Mouse (Mus musculus): ENCODE results near the gene Gm428.
"Not testable (repeated sequence)": the region's sequence is repeated elsewhere in the genome, so short reads cannot be mapped to it uniquely, and the experiment has no call there.

Gene Gm428

DNA sequence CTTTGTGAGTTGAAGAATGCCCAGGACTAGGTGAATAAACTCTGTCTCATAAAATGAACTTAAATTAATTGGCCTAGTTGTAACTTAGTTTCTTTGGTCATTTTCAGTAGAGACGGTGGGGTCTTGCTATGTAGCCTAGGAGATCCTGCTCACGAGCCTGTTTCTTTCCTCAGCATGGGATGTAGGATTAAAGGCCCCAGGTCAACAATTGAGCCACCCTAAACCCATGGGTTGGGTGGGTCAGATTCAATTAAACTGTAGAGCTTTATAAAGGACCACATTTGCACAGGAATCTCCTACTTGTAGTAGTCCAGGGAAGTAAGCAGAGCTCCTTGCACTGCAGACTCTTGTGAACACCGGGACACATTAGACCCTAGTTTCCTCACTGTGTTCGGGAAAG is at the start of gene Gm428:
Gm428 (plus strand) TSS at position 301 of the 400 bp plus-strand sequence.
- in situ Hi-C loops (cut with MboI; ENCODE audit: unreplicated experiment in 2 of 2): not testable (repeated sequence)

- in situ Hi-C loops (cut with MboI; ENCODE audit: unreplicated experiment in 2 of 2): not testable (repeated sequence)
These were observed 45.5 kb upstream of the Gm428 start, which contains the start of gene Gm11236 for GRCm38 (mm10) chr4:73637821-73638220. TSS of gene Gm11236 (plus strand) at chr4:73638121.

DNA sequence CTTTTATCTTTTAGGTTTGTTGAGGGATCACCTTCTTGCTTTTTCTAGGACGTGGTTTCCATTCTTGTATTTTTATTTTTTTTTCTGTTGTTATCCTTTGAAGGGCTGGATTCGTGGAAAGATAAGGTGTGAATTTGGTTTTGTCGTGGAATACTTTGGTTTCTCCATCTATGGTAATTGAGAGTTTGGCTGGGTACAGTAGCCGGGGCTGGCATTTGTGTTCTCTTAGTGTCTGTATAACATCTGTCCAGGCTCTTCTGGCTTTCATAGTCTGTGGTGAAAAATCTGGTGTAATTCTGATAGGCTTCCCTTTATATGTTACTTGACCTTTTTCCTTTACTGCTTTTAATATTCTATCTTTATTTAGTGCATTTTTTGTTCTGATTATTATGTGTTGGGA is 21.5 kb upstream of the Gm428 start:
- in situ Hi-C loops (cut with MboI; ENCODE audit: unreplicated experiment in 2 of 2): not testable (repeated sequence)

GRCm38 (mm10) chr4:73668054-73668453 is 15.3 kb upstream of the Gm428 start, which contains the start of gene Gm11239:
TSS of gene Gm11239 (plus strand) at chr4:73668354.
- in situ Hi-C loops (cut with MboI; ENCODE audit: unreplicated experiment in 2 of 2): not testable (repeated sequence)

GRCm38 (mm10) chr4:73718761-73719160 is 35.4 kb downstream of the Gm428 start:
- in situ Hi-C loops (cut with MboI; ENCODE audit: unreplicated experiment in 2 of 2): no loop called here

GRCm38 (mm10) chr4:73719819-73720218 is 36.5 kb downstream of the Gm428 start:
- in situ Hi-C loops (cut with MboI; ENCODE audit: unreplicated experiment in 2 of 2): no loop called here

Data from v-Abl transformed pro-B cells (cell line).